Mouse (Mus musculus) cerebellum, adult 2 months (tissue): Measurements from ENCODE around the gene Gm340.

Experiments
- CTCF ChIP-seq: fragments of 200-500 bp; IDR thresholded peaks from 2 replicates; pipeline ENCODE4 v1.5.1; 2011; ENCODE audit warnings: low read depth, mild to moderate bottlenecking, control low read depth, low read length, moderate library complexity, borderline replicate concordance; ENCODE audit not compliant: insufficient read depth
- POLR2A ChIP-seq: fragments of 200-500 bp; IDR thresholded peaks from 2 replicates; pipeline ENCODE4 v1.6.1; 2011; ENCODE audit warnings: low read length, control low read depth, borderline replicate concordance; ENCODE audit not compliant: insufficient read depth

- TF ChIP-seq CTCF (no peak), POLR2A (no peak)
Measured at GRCm38 (mm10) chr19:41587431-41588222, 5.5 kb downstream of the Gm340 start.
